Mouse (Mus musculus): ENCODE measurements around the gene Arhgap21. TPM values are rescaled to one million over a fixed set of nuclear protein-coding genes. Genes with fewer than 3 reads are reported as not detected.
"Not testable (repeated sequence)": the region's sequence is repeated elsewhere in the genome, so short reads cannot be mapped to it uniquely, and the experiment has no call there.

Arhgap21 gene
- polyA plus RNA-seq, 1 experiment from 2014 or later, result 16.7 TPM

DNA sequence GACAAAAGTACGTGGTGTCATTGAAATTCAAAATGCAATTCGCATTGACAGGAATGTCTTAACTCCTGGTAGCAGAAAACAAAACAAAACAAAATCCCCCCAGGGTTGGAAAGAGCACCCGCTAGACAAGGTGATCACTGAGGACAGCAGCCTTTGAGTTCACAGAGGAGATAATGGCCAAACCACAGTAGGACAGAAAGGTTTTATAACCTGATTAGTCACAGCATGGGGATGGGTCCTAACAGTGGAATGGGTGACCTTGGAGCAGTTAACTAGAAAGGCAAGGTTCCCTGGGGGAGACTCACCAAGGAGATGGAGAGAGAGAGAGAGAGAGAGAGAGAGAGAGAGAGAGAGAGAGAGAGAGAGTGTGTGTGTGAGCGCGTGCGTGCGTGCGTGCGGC lies 34.3 kb downstream of the Arhgap21 start:
- no peak overlapping the region for H3K27ac ChIP-seq
- WGBS, result 67% methylated on average over 9 of the region's 9 CpGs

DNA sequence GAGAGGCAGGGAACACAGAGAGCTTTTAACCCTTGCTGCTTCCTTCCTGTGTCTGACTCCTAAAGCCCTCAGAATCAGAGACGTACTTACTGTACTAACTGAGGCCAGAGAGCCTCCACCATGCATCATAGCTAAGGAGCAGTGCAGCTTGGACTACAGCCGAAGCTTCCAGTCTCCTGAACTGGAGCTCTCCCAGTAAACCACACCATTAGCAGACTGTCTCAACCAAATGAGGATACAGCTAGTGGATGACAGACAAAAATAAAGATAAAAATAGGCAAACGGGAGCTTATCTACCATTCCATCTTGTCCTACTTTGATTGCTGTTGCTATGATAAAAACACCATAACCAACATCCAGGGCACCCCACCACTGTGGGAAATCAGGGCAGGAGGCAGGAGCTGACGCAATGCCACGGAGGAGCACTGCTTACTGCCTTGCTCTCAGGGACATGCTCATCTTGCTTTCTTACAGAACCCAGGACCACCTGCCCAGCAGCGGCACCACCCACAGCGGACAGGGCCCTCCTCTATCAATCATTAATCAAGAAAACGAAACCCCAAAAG lies 35.9 kb downstream of the Arhgap21 start:
- no peaks in the 10 kb centered on the region for H3K27me3 ChIP-seq
- WGBS, result 97% methylated on average over 8 of the region's 8 CpGs
- no peak for ATAC-seq (ENCODE audit: insufficient number of reproducible peaks, insufficient read depth, low FRiP score, low TSS enrichment, low read depth)

More for the DNA sequence above, 34.3 kb downstream of the Arhgap21 start:
- Histone ChIP-seq H3K27me3 (no peaks in the 10 kb centered on the region), H3K36me3 (no peaks in the 10 kb centered on the region), H3K4me1 (replicated peaks) (peaks cover 10% of the 10 kb centered on the region), H3K9ac (replicated peaks) (no peak overlapping the region), H3K9me3 (no peaks in the 10 kb centered on the region), H3K4me3 (replicated peaks) (no peak overlapping the region), H3K4me2 (no peak overlapping the region)
- no peak for ATAC-seq (ENCODE audit: insufficient number of reproducible peaks, insufficient read depth, low FRiP score, low TSS enrichment, low read depth)

DNA sequence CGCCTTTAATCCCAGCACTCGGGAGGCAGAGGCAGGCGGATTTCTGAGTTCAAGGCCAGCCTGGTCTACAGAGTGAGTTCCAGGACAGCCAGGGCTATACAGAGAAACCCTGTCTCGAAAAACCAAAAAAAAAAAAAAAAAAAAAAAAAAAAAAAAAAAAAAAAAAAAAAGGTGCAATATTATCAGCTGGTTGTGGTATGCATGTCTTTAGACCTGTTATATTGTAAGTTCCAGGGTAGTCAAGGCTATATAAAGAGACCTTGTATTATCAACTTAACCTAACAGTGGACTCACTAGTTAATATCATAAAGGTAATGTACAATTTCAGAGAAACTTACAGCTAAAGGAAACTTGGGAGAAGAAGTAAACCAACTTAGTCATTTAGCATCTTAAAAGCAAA lies 36.9 kb downstream of the Arhgap21 start:
- not testable (repeated sequence) for H3K4me3 ChIP-seq (replicated peaks); ATAC-seq (ENCODE audit: insufficient number of reproducible peaks, insufficient read depth, low FRiP score, low TSS enrichment, low read depth); H3K4me2 ChIP-seq; H3K27me3 ChIP-seq; H3K27ac ChIP-seq; H3K9ac ChIP-seq (replicated peaks); H3K36me3 ChIP-seq; H3K9me3 ChIP-seq; H3K4me1 ChIP-seq (replicated peaks)
- WGBS, result 100% methylated on average over 3 of the region's 4 CpGs

More for the DNA sequence above, 35.9 kb downstream of the Arhgap21 start:
- Histone ChIP-seq H3K4me1 (replicated peaks) (peaks cover 10% of the 10 kb centered on the region), H3K4me3 (replicated peaks) (no peak overlapping the region), H3K27ac (no peak overlapping the region), H3K9ac (replicated peaks) (no peak overlapping the region), H3K9me3 (no peaks in the 10 kb centered on the region), H3K36me3 (no peaks in the 10 kb centered on the region), H3K4me2 (no peak overlapping the region)

DNA sequence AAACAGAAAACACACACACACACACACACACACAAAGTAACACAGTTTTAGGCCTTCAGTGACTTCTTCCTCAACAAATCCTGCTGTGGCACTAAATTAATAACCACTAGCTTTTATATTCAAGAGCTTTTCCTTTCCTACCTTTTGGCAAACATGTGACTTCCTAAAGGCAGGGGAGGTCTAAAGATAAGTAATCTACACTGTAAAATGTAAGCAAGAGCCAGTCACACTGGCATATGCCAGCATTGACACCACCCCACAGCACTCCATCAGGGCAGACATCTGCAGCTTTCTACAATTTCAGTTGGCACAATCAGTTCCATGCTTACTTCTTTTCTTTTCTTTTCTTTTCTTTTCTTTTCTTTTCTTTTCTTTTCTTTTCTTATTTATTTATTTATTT lies 40.2 kb downstream of the Arhgap21 start:
- Histone ChIP-seq H3K4me3 (replicated peaks) (no peak overlapping the region), H3K27me3 (no peaks in the 10 kb centered on the region), H3K4me1 (replicated peaks) (no peaks in the 10 kb centered on the region), H3K27ac (no peak overlapping the region), H3K36me3 (no peaks in the 10 kb centered on the region), H3K9me3 (no peaks in the 10 kb centered on the region), H3K9ac (replicated peaks) (no peak overlapping the region), H3K4me2 (no peak overlapping the region)
- no peak for ATAC-seq (ENCODE audit: insufficient number of reproducible peaks, insufficient read depth, low FRiP score, low TSS enrichment, low read depth)

DNA sequence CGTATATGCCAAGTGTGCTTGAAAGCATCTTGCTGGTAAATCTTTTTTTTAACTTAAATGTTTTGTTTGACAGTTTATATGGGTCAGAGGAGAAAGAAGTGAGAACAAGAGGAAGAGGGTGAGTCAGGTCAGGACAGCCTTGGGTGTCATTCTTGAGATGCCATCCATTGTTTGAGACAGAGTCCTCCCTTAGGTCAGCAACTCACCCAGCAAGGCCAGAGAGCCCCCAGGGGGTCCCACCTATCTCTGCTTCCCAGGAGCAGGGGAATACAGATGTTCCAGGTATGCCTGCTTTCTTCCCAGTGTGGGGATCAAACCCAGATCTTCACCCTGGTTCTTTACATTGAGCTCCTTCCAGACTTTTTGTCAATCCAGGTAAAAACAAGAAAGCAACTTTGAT lies 43.7 kb downstream of the Arhgap21 start:
- H3K4me3 ChIP-seq (replicated peaks), result no peak overlapping the region
- H3K9ac ChIP-seq (replicated peaks), result no peak overlapping the region
- H3K9me3 ChIP-seq, result no peaks in the 10 kb centered on the region
- no peaks in the 10 kb centered on the region for H3K36me3 ChIP-seq
- WGBS, result 75% methylated on average over 1 of the region's 1 CpGs
- no peak overlapping the region for H3K4me2 ChIP-seq
- H3K4me1 ChIP-seq (replicated peaks), result no peaks in the 10 kb centered on the region
- ATAC-seq (ENCODE audit: insufficient number of reproducible peaks, insufficient read depth, low FRiP score, low TSS enrichment, low read depth), result no peak
- H3K27me3 ChIP-seq, result no peaks in the 10 kb centered on the region
- H3K27ac ChIP-seq, result no peak overlapping the region

DNA sequence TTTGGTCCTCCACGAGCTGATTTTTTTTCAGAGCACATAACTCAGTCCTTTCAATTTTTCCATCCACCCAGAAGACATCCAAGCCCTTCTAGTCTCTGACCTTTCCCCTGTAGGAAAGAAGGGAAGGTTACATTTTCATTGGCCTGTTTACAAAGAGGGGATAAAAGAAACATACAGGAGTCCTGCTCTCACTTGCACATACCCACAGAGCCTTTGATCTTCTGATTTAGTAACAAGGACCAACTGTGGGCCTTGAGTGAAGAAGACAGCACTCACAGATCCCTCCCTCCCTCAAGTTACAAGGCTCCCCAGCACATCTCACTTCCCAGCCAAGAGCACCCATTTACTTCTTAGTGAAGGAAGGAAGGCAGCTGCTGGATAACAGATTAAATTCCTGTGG lies 46.3 kb downstream of the Arhgap21 start:
- Histone ChIP-seq H3K4me1 (replicated peaks) (no peaks in the 10 kb centered on the region), H3K4me2 (no peak overlapping the region), H3K27ac (no peak overlapping the region), H3K27me3 (no peaks in the 10 kb centered on the region), H3K36me3 (no peaks in the 10 kb centered on the region), H3K4me3 (replicated peaks) (no peak overlapping the region), H3K9me3 (no peaks in the 10 kb centered on the region), H3K9ac (replicated peaks) (no peak overlapping the region)
- no peak for ATAC-seq (ENCODE audit: insufficient number of reproducible peaks, insufficient read depth, low FRiP score, low TSS enrichment, low read depth)
- 8% methylated on average over 1 of the region's 1 CpGs for WGBS

DNA sequence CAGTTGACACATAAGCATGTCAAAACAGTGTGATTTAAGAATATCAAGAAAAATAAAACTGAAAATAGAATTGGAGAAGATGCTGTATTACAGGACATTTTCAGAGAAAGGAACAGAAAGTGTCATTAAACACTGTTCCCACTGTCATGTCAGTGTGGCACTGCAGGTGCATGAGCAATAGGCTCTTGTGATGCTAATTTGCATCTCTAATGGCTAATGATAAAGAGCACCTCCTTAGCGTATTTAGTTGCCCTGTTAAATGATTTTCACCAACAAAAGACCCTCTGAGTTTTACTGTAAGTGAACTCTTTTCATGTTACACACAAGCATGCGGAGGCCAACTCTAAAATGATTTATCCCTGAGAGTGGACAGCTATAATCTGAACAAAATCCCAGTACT lies 47.1 kb downstream of the Arhgap21 start:
- 76% methylated on average over 2 of the region's 2 CpGs for WGBS

DNA sequence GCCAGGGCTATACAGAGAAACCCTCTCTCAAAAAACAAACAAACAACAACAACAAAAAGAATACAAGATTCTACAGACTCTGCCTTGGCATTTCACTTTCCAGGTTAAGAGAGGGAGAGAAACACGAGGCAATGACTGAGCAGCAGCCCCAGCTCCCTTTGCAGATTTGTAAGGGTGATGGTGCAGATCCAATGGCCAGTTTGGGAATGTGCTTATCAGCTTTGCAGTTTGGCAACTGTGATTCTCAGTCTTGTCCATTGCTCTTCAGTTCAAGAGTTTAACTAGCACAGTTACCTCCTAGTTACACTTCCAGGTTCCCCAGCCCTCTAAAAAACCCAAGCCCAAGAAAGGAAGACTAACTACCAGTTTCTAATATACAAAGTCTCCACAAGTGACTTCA lies 47.7 kb downstream of the Arhgap21 start:
- H3K4me1 ChIP-seq (replicated peaks), result no peaks in the 10 kb centered on the region
- WGBS, result 77% methylated on average over 1 of the region's 1 CpGs
- H3K27ac ChIP-seq, result no peak overlapping the region
- no peak overlapping the region for H3K9ac ChIP-seq (replicated peaks)
- no peak for ATAC-seq (ENCODE audit: insufficient number of reproducible peaks, insufficient read depth, low FRiP score, low TSS enrichment, low read depth)
- H3K27me3 ChIP-seq, result no peaks in the 10 kb centered on the region
- no peaks in the 10 kb centered on the region for H3K36me3 ChIP-seq
- H3K9me3 ChIP-seq, result no peaks in the 10 kb centered on the region
- H3K4me2 ChIP-seq, result no peak overlapping the region
- H3K4me3 ChIP-seq (replicated peaks), result no peak overlapping the region

More for the DNA sequence above, 47.1 kb downstream of the Arhgap21 start:
- Histone ChIP-seq H3K9me3 (no peaks in the 10 kb centered on the region), H3K4me1 (replicated peaks) (no peaks in the 10 kb centered on the region), H3K36me3 (no peaks in the 10 kb centered on the region), H3K27me3 (no peaks in the 10 kb centered on the region), H3K27ac (no peak overlapping the region), H3K4me2 (no peak overlapping the region), H3K9ac (replicated peaks) (no peak overlapping the region), H3K4me3 (replicated peaks) (no peak overlapping the region)
- no peak for ATAC-seq (ENCODE audit: insufficient number of reproducible peaks, insufficient read depth, low FRiP score, low TSS enrichment, low read depth)

DNA sequence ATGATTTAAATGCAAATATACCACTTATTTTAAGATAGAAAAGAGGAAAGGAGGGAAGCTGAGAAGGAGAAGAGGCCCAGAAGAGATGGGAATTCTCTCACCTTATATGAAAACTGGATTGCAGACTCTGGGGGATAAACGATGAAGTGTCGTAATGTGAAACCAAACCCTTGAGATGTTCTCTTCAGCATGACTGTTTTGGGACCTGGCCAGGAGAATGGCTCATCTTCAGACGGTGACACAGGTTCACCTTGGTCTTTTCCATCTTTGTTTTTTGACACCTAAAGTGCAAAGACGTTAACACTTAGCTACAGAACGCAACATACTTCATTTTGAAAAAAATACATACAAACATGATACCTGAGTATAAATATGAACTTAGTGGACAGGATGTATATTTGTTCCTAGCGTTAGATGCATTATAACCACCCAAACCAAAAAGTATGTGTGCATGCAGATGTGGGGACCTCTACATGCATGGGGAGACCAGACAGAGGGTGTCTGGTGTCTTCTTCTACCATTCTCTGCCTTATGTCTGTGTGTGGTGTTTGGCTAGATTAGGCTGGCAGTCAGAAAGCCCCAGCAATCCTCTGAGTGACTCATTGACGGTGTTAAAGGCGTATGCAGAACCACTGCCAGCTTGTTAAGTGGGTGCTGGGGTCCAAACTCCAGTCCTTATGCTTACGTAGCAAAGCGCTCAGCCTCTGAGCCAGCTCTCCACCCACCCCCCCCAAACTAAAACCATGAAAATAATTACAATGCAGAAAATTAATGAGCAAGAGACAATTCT lies 54.0 kb downstream of the Arhgap21 start:
- WGBS, result 91% methylated on average over 10 of the region's 10 CpGs
- no peak for ATAC-seq (ENCODE audit: insufficient number of reproducible peaks, insufficient read depth, low FRiP score, low TSS enrichment, low read depth)
- Histone ChIP-seq H3K36me3 (peaks cover 13% of the 10 kb centered on the region; the same call in 1 of the 2 replicates), H3K9ac (replicated peaks) (no peak overlapping the region), H3K9me3 (no peaks in the 10 kb centered on the region), H3K4me1 (replicated peaks) (no peaks in the 10 kb centered on the region), H3K4me3 (replicated peaks) (no peak overlapping the region), H3K27me3 (no peaks in the 10 kb centered on the region), H3K27ac (no peak overlapping the region), H3K4me2 (no peak overlapping the region)

DNA sequence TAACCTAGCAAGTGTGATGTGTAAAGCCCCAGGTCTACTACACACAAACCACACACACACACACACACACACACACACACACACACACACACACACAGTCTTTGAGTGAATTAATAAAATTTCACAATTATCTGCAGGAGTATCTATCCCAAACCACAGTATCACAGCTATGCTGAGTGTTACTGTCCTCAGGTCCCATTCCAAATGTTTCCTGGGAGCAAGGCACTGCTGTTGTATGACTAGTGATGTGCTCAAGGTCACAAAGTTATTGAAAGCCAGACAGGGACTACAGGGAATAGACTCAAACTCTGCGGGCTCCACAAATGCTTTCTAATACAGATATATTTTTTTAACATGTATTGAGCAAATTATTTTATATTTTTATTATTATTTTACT lies 55.7 kb downstream of the Arhgap21 start:
- H3K27ac ChIP-seq, result no peak overlapping the region
- no peak overlapping the region for H3K9ac ChIP-seq (replicated peaks)
- no peaks in the 10 kb centered on the region for H3K4me1 ChIP-seq (replicated peaks)
- H3K36me3 ChIP-seq, result peaks cover 16% of the 10 kb centered on the region; the same call in 1 of the 2 replicates
- ATAC-seq (ENCODE audit: insufficient number of reproducible peaks, insufficient read depth, low FRiP score, low TSS enrichment, low read depth), result no peak
- no peaks in the 10 kb centered on the region for H3K9me3 ChIP-seq
- 100% methylated on average over 1 of the region's 1 CpGs for WGBS
- no peak overlapping the region for H3K4me2 ChIP-seq
- no peaks in the 10 kb centered on the region for H3K27me3 ChIP-seq
- no peak overlapping the region for H3K4me3 ChIP-seq (replicated peaks)

DNA sequence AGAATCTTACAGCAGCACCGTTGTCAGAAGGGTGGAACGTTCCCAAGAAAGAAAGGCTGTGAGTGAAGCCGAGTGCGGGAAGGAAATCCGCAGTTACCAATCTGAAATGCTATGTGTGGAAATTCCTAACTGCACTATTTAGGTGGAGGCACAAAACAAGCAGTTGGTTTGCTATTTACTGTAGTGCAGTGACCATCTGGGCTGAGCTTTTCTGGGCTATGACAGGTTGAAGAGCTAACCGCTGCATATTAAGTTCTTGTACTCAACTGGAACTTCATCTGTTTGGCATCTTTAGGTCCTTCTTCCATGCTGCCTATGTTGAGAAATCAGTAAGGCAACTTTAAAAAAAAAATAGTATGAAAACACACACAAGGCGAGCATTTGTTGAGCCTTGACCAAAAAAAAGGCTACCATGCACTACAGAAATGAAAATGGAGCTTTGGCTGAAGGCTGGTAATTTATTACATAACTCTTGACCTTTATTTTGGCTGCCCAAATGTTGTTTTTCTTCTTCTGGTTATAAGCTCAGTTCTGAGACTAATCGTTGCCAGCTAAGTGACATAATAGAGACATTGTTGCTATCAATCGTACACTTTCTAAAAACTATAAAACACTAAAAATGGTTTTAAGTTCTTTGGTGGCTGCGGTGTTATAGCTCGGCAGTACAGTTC lies 56.2 kb downstream of the Arhgap21 start:
- Histone ChIP-seq H3K9ac (replicated peaks) (no peak overlapping the region), H3K9me3 (no peaks in the 10 kb centered on the region), H3K4me1 (replicated peaks) (no peaks in the 10 kb centered on the region), H3K27me3 (no peaks in the 10 kb centered on the region), H3K4me2 (no peak overlapping the region), H3K36me3 (peaks cover 16% of the 10 kb centered on the region; the same call in 1 of the 2 replicates), H3K4me3 (replicated peaks) (no peak overlapping the region), H3K27ac (no peak overlapping the region)
- ATAC-seq (ENCODE audit: insufficient number of reproducible peaks, insufficient read depth, low FRiP score, low TSS enrichment, low read depth), result no peak
- WGBS, result 84% methylated on average over 11 of the region's 11 CpGs

Data from limb, embryonic 12.5 days (tissue).